Mouse (Mus musculus) hindbrain, embryonic 13.5 days (tissue): ENCODE measurements around the gene Egflam. TPM values are rescaled to one million over a fixed set of nuclear protein-coding genes. Genes with fewer than 3 reads are reported as not detected.
A peak's percentile ranks its signal among the peaks of the same experiment; 100 is the strongest.

Source experiments
- ATAC-seq: fragments of 200-750 bp; cut with Nextera tagmentation; 2 replicates; pipeline ENCODE4 v1.8.0; 2017; ENCODE audit warnings: moderate TSS enrichment; ENCODE audit not compliant: low FRiP score
- H3K27ac ChIP-seq: fragments of 300-500 bp; sonication (generic); 2 replicates; pipeline ENCODE4 v1.5.1; 2015; ENCODE audit warnings: inconsistent platforms, mild to moderate bottlenecking, moderate library complexity
- H3K27me3 ChIP-seq: fragments of 300-500 bp; sonication (generic); 2 replicates; pipeline ENCODE4 v1.6.1; 2015; ENCODE audit warnings: mild to moderate bottlenecking, inconsistent platforms
- H3K36me3 ChIP-seq: fragments of 300-500 bp; sonication (generic); 2 replicates; pipeline ENCODE4 v1.6.1; 2015; ENCODE audit warnings: mild to moderate bottlenecking, inconsistent platforms
- H3K4me1 ChIP-seq: fragments of 300-500 bp; sonication (generic); replicated peaks from 2 replicates; pipeline ENCODE4 v1.6.1; 2015; ENCODE audit warnings: inconsistent platforms
- H3K4me2 ChIP-seq: fragments of 300-500 bp; sonication (generic); 2 replicates; pipeline ENCODE4 v1.6.1; 2015; ENCODE audit warnings: inconsistent platforms, mild to moderate bottlenecking, moderate library complexity
- H3K4me3 ChIP-seq: fragments of 300-500 bp; sonication (generic); 2 replicates; pipeline ENCODE4 v1.5.1; 2015; ENCODE audit warnings: mild to moderate bottlenecking, inconsistent platforms
- H3K9ac ChIP-seq: fragments of 300-500 bp; sonication (generic); 2 replicates; pipeline ENCODE4 v1.6.1; 2015; ENCODE audit warnings: mild to moderate bottlenecking, inconsistent platforms
- H3K9me3 ChIP-seq: fragments of 300-500 bp; sonication (generic); 2 replicates; pipeline ENCODE4 v1.6.1; 2016; ENCODE audit warnings: inconsistent platforms
- WGBS: fragments of 180-500 bp; shearing (Covaris S2); methylation state at CpG from one replicate; pipeline ENCODE4 v1.1.7; 2015; 5-methylcytosine and 5-hydroxymethylcytosine counted together
- polyA plus RNA-seq: library from polyadenylated mRNA; unstranded; fragments of >200 nt; fragmentation: Nextera tagmentation; extraction: Ambion mirVana; gene quantifications from 2 replicates; pipeline ENCODE4 v1.2.1, GENCODE M21; 2015

The Egflam gene
- polyA plus RNA-seq, 1 experiment from 2014 or later, result 13.7 TPM

DNA sequence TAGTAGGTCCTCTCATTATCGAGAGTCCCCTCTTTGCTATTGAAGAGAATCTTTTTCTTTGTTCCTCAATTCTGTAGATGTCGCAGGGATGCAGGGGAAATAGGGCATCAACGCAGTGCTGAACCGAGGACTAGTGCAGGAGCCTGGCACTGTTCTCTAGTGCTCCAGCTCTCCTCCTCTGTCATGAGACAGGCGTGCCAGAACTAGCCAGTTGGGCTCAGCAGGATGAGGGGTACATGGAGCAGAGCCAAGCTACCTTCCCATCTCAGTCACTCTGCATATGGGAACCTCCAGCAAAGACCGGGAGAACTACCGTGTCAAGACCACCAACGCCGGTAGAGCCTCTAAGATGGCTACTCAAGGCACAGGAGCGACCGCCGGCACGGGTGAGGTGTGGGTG lies 193.3 kb downstream of the Egflam start:
- peak; percentile 41; the same call in 1 of the 2 replicates for ATAC-seq
- H3K27me3 ChIP-seq, result no peaks in the 10 kb centered on the region
- WGBS, result 75% methylated on average over 13 of the region's 13 CpGs
- H3K4me2 ChIP-seq, result no peak overlapping the region
- peaks cover 32% of the 10 kb centered on the region for H3K4me1 ChIP-seq
- H3K36me3 ChIP-seq, result no peaks in the 10 kb centered on the region
- no peak overlapping the region for H3K27ac ChIP-seq
- no peaks in the 10 kb centered on the region for H3K9me3 ChIP-seq
- H3K9ac ChIP-seq, result no peak overlapping the region
- no peak overlapping the region for H3K4me3 ChIP-seq

DNA sequence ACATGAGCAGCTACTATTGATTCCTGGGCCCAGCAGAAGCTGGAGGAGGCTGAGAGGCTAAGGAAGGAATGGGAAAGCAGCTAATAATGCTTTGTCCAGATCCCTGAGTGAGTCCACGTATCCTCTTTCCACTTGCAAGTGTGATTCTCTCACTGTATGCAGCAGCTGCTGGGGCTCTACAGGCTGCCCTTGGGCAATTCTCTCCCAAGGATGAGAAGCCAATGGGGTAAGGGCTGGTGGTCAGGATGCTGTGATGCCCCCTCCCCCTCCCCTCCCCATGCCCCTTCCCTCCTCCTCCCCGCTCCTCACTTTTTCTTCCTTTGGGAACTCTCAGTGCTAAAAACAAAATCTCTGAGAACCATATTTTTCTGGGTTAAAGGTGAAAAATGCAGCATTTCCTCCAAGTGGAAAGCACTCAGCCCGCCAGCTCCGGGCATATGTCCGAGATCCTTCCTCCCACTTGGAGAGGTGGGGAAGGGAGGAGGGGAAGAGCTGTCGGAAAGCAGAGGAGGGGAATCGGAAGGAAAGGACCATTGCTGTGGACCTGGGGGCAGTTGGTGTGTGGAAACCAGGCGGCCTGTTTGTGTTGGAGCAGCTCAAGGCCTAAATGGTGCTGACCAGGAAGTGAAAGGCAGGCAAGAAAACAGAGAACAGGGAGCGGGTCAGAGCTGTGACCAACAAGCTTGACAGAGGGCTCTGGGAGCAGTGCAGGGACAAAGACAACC lies 194.4 kb downstream of the Egflam start:
- no peaks in the 10 kb centered on the region for H3K27me3 ChIP-seq
- no peak for ATAC-seq
- no peak overlapping the region for H3K4me2 ChIP-seq
- H3K27ac ChIP-seq, result peak overlapping the region; percentile 32
- H3K9ac ChIP-seq, result no peak overlapping the region
- no peaks in the 10 kb centered on the region for H3K36me3 ChIP-seq
- H3K9me3 ChIP-seq, result no peaks in the 10 kb centered on the region
- H3K4me3 ChIP-seq, result no peak overlapping the region
- peaks cover 42% of the 10 kb centered on the region for H3K4me1 ChIP-seq
- WGBS, result 74% methylated on average over 8 of the region's 9 CpGs

DNA sequence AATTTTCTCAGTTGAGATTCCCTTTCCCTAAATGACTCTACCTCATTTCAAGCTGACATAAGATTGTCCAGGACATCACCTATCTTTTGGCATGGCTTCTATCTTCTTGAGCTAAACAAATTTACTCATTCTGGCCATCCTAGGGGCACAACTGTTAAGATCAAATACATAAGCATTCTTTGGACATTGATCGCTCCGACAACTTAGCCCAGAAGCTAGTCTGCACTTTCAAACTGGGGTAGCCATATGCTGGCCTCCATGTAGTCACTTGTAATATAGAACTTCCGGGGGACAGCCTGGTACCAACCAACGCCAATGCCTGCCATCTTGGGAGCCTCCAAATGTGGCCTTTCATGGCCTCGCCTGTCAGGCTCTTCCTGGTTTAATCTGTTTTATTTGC lies 195.2 kb downstream of the Egflam start:
- no peaks in the 10 kb centered on the region for H3K27me3 ChIP-seq
- ATAC-seq, result no peak
- no peak overlapping the region for H3K4me2 ChIP-seq
- H3K36me3 ChIP-seq, result no peaks in the 10 kb centered on the region
- H3K9me3 ChIP-seq, result no peaks in the 10 kb centered on the region
- no peak overlapping the region for H3K4me3 ChIP-seq
- 85% methylated on average over 5 of the region's 5 CpGs for WGBS
- H3K4me1 ChIP-seq, result peaks cover 48% of the 10 kb centered on the region
- peak overlapping the region; percentile 32; the same call in 1 of the 2 replicates for H3K27ac ChIP-seq
- H3K9ac ChIP-seq, result no peak overlapping the region

DNA sequence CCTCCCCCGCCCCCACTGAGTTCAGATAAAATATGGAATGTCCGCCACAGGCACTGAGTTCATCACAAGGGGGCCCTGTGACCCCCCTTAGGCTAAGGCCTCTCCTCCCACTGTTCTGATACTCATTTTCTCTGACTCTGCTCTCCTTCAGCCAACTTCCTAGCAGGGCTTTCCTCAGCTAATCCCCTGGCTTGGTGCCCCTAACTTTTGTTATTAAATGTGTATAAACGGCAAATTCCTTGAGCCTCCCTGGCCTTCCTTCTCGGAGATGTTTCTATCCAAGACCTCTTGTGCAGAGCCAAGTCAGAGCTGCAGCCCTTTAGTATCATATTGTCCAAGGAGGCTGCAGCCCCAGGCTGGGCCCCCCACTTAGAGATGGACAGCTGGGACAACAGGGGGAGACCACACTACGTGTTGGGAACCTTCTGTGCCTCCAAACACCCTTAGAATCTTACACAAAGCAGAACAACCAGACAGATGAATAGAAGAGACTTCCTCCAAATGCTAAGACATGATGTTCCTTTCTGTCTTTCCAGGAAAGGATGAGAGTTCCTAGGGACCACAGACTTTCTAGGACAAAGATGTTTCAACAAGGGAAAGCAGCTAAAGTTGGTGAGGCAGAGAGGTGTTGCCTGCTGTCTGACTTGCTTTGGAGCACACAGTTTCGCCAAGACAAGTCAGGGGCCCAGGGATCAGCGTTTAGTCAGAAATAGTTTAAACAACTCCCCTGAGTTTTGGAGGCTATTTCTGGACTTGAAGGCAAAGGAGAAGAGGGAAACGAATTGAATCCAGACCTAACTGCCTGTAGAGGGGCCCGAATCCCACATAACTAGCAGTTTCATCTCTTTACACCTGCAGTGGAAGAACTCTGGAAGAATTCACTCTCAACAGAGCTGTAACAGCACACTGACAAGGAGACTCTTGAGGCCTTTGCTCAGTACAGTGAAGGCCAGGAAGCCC lies 196.5 kb downstream of the Egflam start:
- Histone ChIP-seq H3K27me3 (no peaks in the 10 kb centered on the region), H3K36me3 (no peaks in the 10 kb centered on the region), H3K27ac (peak overlapping the region; percentile 62), H3K4me1 (peaks cover 48% of the 10 kb centered on the region), H3K9me3 (no peaks in the 10 kb centered on the region), H3K4me3 (no peak overlapping the region), H3K9ac (no peak overlapping the region), H3K4me2 (no peak overlapping the region)
- ATAC-seq, result no peak
- 54% methylated on average over 9 of the region's 9 CpGs for WGBS

DNA sequence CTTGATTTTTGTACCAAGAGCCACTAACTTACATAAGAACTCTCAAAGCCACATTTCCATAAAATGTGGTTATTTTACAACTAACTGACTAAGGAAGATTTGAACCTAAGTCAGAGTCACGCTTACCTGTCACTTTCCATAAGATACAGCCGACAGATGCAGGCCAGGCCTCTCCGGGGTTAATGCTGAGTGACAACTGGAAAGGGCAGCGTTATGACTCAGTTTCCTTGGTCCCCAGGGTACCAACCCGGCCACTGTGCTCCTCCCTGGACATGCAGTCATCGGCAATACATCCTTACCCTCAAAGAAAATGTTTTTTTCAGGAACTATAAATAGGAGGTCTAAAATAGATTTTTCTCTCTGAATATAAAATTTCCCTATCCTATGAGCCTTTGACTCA lies 197.9 kb downstream of the Egflam start:
- WGBS, result 64% methylated on average over 6 of the region's 6 CpGs
- no peak overlapping the region for H3K27ac ChIP-seq
- no peaks in the 10 kb centered on the region for H3K36me3 ChIP-seq
- H3K9ac ChIP-seq, result no peak overlapping the region
- ATAC-seq, result no peak
- no peaks in the 10 kb centered on the region for H3K9me3 ChIP-seq
- no peaks in the 10 kb centered on the region for H3K27me3 ChIP-seq
- no peak overlapping the region for H3K4me3 ChIP-seq
- H3K4me1 ChIP-seq, result peaks cover 53% of the 10 kb centered on the region
- no peak overlapping the region for H3K4me2 ChIP-seq

DNA sequence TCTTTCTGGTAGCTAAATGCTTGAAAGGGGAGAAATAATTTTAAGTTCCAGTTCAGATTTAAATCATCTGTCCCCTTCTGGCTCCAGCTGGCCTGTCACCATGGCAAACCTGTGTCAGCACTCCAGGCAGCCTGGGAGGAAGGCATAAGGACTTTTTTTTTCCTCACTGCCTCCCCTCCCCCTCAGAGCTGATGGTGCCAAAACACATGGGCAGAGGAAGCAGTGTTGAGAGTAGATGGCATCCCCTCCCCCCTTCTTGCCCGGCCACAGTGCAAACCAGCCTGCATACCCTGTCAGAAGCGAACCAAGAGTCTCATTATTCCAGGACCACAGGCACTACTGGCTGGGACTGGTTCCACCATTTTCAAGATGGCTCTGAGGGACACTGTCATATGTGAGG lies 199.4 kb downstream of the Egflam start:
- peak; percentile 83 for ATAC-seq
- H3K4me1 ChIP-seq, result peaks cover 54% of the 10 kb centered on the region
- H3K36me3 ChIP-seq, result no peaks in the 10 kb centered on the region
- no peaks in the 10 kb centered on the region for H3K9me3 ChIP-seq
- H3K27me3 ChIP-seq, result no peaks in the 10 kb centered on the region
- H3K4me3 ChIP-seq, result no peak overlapping the region
- 24% methylated on average over 2 of the region's 2 CpGs for WGBS
- peak overlapping the region; percentile 81 for H3K27ac ChIP-seq
- H3K4me2 ChIP-seq, result no peak overlapping the region
- no peak overlapping the region for H3K9ac ChIP-seq

DNA sequence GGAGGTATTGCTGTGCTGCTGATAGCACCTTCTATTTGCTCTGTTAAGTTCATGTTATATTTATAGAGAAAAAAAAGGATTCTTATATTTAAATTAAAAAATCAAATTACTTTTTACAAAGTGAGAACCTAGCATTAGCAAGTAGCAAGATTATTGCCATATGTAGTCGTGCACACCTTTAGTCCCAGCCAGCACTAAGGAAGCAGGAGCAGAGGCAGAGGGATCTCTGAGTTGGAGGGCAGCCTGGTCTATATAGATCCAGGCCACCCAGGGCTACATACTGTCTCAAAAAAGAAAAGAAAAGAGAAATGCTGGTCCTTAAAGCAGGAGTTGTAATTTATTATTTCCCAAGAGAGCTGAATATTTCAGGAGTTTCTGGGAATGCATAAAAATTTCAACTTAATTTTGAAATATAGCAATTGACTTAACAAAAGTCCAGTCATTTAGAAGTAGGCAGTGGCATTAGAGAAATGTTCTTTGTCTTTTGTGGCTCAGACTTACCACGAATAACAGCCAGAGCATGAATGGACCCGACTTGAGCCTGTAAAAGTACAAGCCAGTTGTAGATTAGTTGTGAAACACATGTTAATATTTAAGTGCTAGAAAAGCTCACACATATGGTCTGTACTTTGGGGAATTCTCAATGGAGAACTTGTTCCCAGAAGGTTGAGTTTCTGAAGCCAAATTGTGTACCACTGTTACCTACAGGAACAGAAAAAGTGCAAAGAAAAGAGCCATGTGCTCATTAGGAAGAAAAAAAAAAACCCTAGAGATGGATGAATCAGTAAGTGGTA lies 200.3 kb downstream of the Egflam start:
- no peak for ATAC-seq
- Histone ChIP-seq H3K4me1 (peaks cover 54% of the 10 kb centered on the region), H3K27me3 (no peaks in the 10 kb centered on the region), H3K4me3 (no peak overlapping the region), H3K27ac (peak overlapping the region; percentile 69), H3K9me3 (no peaks in the 10 kb centered on the region), H3K4me2 (no peak overlapping the region), H3K9ac (no peak overlapping the region), H3K36me3 (no peaks in the 10 kb centered on the region)
- WGBS, result 52% methylated on average over 3 of the region's 3 CpGs

DNA sequence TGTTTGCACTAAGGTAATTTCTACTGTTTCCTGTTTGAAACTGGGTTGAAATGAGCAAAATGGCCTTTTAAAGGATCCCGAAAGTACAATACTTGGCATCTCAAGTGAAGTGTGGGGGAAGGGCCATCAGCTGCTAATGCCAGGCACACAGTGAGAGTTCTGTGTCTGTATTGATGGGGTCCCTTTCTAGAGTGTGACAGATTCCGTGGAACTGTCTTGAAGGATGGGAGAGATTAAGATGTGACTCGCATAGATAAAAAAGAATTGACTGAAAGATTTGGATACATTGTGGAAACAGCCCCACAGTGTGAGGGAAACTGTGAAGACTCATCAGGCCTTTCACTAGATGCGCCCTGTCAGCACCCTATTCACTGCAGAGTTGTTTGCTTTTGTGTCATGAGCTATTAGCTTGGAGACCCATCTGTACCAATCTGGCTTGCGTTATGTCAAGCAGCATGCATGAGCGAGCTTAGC lies 203.4 kb downstream of the Egflam start:
- Histone ChIP-seq H3K27ac (peak overlapping the region; percentile 82), H3K4me1 (peaks cover 43% of the 10 kb centered on the region), H3K4me3 (no peak overlapping the region), H3K27me3 (no peaks in the 10 kb centered on the region), H3K9me3 (no peaks in the 10 kb centered on the region), H3K9ac (no peak overlapping the region), H3K4me2 (no peak overlapping the region), H3K36me3 (peaks cover 20% of the 10 kb centered on the region)
- ATAC-seq, result peak; percentile 83
- 14% methylated on average over 6 of the region's 6 CpGs for WGBS

DNA sequence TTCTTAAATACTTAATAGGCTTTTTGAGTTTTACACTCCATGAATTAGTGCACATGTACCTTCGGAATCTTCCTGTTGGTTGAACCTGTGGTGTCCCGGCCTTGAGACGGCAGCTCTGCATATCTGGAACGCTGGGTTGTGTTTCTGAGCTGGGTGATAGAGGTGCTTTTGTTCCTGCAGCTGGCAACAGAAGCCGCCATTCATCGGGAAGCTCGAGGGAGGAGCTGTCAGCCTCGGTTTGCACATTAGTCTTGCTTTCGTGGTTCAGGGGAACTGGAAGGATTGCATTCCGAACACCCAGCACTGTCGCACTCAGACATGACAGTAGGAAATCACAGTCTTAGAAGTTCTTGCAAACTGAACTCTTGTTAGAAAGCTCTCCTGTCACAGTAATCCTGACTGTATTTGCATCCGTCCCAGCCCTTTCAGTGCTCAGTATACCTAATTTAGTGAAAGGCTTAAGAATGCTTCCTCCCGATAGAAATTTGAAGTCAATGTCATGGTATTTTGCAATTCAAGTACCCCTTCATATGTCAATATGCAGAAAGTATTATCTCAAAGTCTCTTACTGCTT lies 204.0 kb downstream of the Egflam start:
- Histone ChIP-seq H3K4me1 (peaks cover 38% of the 10 kb centered on the region), H3K4me2 (no peak overlapping the region), H3K9ac (no peak overlapping the region), H3K9me3 (no peaks in the 10 kb centered on the region), H3K27ac (peak overlapping the region; percentile 82), H3K36me3 (peaks cover 25% of the 10 kb centered on the region), H3K27me3 (no peaks in the 10 kb centered on the region), H3K4me3 (no peak overlapping the region)
- 11% methylated on average over 13 of the region's 13 CpGs for WGBS
- ATAC-seq, result peak; percentile 63

DNA sequence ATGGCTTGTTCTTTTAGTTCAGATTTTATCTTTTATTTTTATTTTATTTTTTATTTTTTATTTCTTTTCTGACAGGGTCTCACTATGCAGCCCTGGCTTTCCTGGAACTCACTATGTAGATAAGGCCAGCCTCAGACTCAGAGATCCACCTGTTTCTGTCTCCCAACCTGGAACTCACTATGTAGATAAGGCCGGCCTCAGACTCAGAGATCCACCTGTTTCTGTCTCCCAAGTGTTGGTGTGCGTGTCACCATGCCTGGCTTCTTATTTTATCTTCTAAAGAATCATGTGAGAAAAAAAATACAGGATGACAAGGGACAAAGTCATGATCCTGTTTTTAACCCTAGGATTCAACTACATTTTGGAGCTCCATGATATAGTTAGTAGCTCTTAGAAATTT lies 205.6 kb downstream of the Egflam start:
- Histone ChIP-seq H3K4me3 (no peak overlapping the region), H3K9ac (no peak overlapping the region), H3K4me2 (no peak overlapping the region), H3K27me3 (no peaks in the 10 kb centered on the region), H3K4me1 (peaks cover 27% of the 10 kb centered on the region), H3K27ac (no peak overlapping the region), H3K9me3 (no peaks in the 10 kb centered on the region), H3K36me3 (peaks cover 27% of the 10 kb centered on the region)
- WGBS, result 88% methylated on average over 2 of the region's 2 CpGs
- ATAC-seq, result no peak

DNA sequence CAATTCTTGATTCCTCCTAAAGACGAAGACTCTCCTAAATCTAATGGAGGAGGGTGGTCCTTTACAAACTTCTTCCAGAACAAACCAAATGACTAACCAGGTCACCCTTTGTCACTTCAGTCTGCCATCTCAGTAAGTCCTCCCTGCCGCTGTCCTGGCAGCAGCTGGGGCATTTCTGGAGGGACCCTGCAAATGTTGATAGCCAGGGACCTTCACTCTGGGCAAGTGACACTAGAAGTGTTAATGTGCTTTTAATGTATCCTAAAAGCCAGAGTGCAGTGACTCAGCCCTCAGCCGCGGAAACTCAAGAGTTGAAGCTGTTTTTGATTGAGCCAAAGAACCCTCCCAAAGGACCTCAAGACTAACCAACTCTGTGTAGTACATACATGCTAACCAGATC lies 207.1 kb downstream of the Egflam start:
- 92% methylated on average over 4 of the region's 4 CpGs for WGBS
- no peak overlapping the region for H3K4me2 ChIP-seq
- H3K27me3 ChIP-seq, result no peaks in the 10 kb centered on the region
- H3K4me1 ChIP-seq, result peaks cover 24% of the 10 kb centered on the region
- H3K4me3 ChIP-seq, result no peak overlapping the region
- ATAC-seq, result no peak
- no peaks in the 10 kb centered on the region for H3K9me3 ChIP-seq
- H3K36me3 ChIP-seq, result peaks cover 40% of the 10 kb centered on the region
- no peak overlapping the region for H3K27ac ChIP-seq
- H3K9ac ChIP-seq, result no peak overlapping the region
